Mouse (Mus musculus): ENCODE results near the gene Stxbp1. TPM values are rescaled to one million over a fixed set of nuclear protein-coding genes. Genes with fewer than 3 reads are reported as not detected.

Stxbp1 gene
- polyA plus RNA-seq, 1 experiment from 2014 or later: 22.4 TPM

GRCm38 (mm10) chr2:32867354-32867753 lies 20.3 kb upstream of the Stxbp1 start:
- Histone ChIP-seq H3K4me2 (replicated peaks; ENCODE audit: low read depth, low read length) (no peak overlapping the region), H3K4me3 (ENCODE audit: low read depth, low read length) (no peak overlapping the region), H3K36me3 (ENCODE audit: insufficient read depth, low read length) (no peaks in the 10 kb centered on the region), H3K27me3 (replicated peaks; ENCODE audit: insufficient read depth, low read length) (no peaks in the 10 kb centered on the region), H3K9me3 (ENCODE audit: low read length) (no peaks in the 10 kb centered on the region), H3K27ac (ENCODE audit: low read length) (peak overlapping the region; percentile 35; the same call in 1 of the 2 replicates), H3K9ac (replicated peaks; ENCODE audit: low read depth) (no peak overlapping the region), H3K4me1 (ENCODE audit: insufficient read depth, low read depth, low read length) (peaks cover 5% of the 10 kb centered on the region; the same call in 1 of the 2 replicates)
- 39% methylated on average over 4 of the region's 4 CpGs for WGBS
- peak; percentile 50 for ATAC-seq
- DNase-seq (ENCODE audit: low spot score): peak; percentile 71
- TF ChIP-seq EP300 (IDR thresholded peaks at IDR 0.05) (no peak), CTCF (IDR thresholded peaks at IDR 0.05) (no peak)

GRCm38 (mm10) chr2:32864755-32865154 lies 17.7 kb upstream of the Stxbp1 start:
- no peak overlapping the region for H3K27ac ChIP-seq (ENCODE audit: low read length)
- H3K4me2 ChIP-seq (replicated peaks; ENCODE audit: low read depth, low read length): no peak overlapping the region
- no peak overlapping the region for H3K4me3 ChIP-seq (ENCODE audit: low read depth, low read length)
- DNase-seq (ENCODE audit: low spot score): peak; percentile 83
- TF ChIP-seq EP300 (IDR thresholded peaks at IDR 0.05): no peak
- peak; percentile 92 for TF ChIP-seq CTCF (IDR thresholded peaks at IDR 0.05)
- H3K9ac ChIP-seq (replicated peaks; ENCODE audit: low read depth): no peak overlapping the region
- H3K27me3 ChIP-seq (replicated peaks; ENCODE audit: insufficient read depth, low read length): no peaks in the 10 kb centered on the region
- H3K9me3 ChIP-seq (ENCODE audit: low read length): no peaks in the 10 kb centered on the region
- H3K36me3 ChIP-seq (ENCODE audit: insufficient read depth, low read length): no peaks in the 10 kb centered on the region
- peaks cover 5% of the 10 kb centered on the region; the same call in 1 of the 2 replicates for H3K4me1 ChIP-seq (ENCODE audit: insufficient read depth, low read depth, low read length)
- no peak for ATAC-seq
- WGBS: 66% methylated on average over 2 of the region's 2 CpGs

GRCm38 (mm10) chr2:32863317-32863716 lies 16.3 kb upstream of the Stxbp1 start:
- no peak overlapping the region for H3K4me3 ChIP-seq (ENCODE audit: low read depth, low read length)
- 66% methylated on average over 3 of the region's 3 CpGs for WGBS
- H3K9ac ChIP-seq (replicated peaks; ENCODE audit: low read depth): no peak overlapping the region

GRCm38 (mm10) chr2:32860799-32861198 lies 13.8 kb upstream of the Stxbp1 start:
- Histone ChIP-seq H3K9me3 (ENCODE audit: low read length) (no peaks in the 10 kb centered on the region), H3K4me1 (ENCODE audit: insufficient read depth, low read depth, low read length) (no peaks in the 10 kb centered on the region), H3K4me2 (replicated peaks; ENCODE audit: low read depth, low read length) (no peak overlapping the region), H3K4me3 (ENCODE audit: low read depth, low read length) (no peak overlapping the region), H3K27ac (ENCODE audit: low read length) (no peak overlapping the region), H3K27me3 (replicated peaks; ENCODE audit: insufficient read depth, low read length) (no peaks in the 10 kb centered on the region), H3K9ac (replicated peaks; ENCODE audit: low read depth) (no peak overlapping the region), H3K36me3 (ENCODE audit: insufficient read depth, low read length) (no peaks in the 10 kb centered on the region)
- 86% methylated on average over 8 of the region's 8 CpGs for WGBS
- no peak for TF ChIP-seq CTCF (IDR thresholded peaks at IDR 0.05)
- TF ChIP-seq EP300 (IDR thresholded peaks at IDR 0.05): no peak
- DNase-seq (ENCODE audit: low spot score): no peak
- no peak for ATAC-seq

More at GRCm38 (mm10) chr2:32863317-32863716, 16.3 kb upstream of the Stxbp1 start:
- Histone ChIP-seq H3K4me1 (ENCODE audit: insufficient read depth, low read depth, low read length) (peaks cover 2% of the 10 kb centered on the region; the same call in 1 of the 2 replicates), H3K4me2 (replicated peaks; ENCODE audit: low read depth, low read length) (no peak overlapping the region), H3K27me3 (replicated peaks; ENCODE audit: insufficient read depth, low read length) (no peaks in the 10 kb centered on the region), H3K9me3 (ENCODE audit: low read length) (no peaks in the 10 kb centered on the region), H3K36me3 (ENCODE audit: insufficient read depth, low read length) (no peaks in the 10 kb centered on the region), H3K27ac (ENCODE audit: low read length) (no peak overlapping the region)
- TF ChIP-seq CTCF (IDR thresholded peaks at IDR 0.05) (no peak), EP300 (IDR thresholded peaks at IDR 0.05) (no peak)
- peak; percentile 7 for DNase-seq (ENCODE audit: low spot score)
- ATAC-seq: no peak

- Histone ChIP-seq H3K27ac (ENCODE audit: low read length) (no peak overlapping the region), H3K9me3 (ENCODE audit: low read length) (no peaks in the 10 kb centered on the region), H3K4me1 (ENCODE audit: insufficient read depth, low read depth, low read length) (no peaks in the 10 kb centered on the region), H3K27me3 (replicated peaks; ENCODE audit: insufficient read depth, low read length) (no peaks in the 10 kb centered on the region), H3K4me3 (ENCODE audit: low read depth, low read length) (no peak overlapping the region), H3K9ac (replicated peaks; ENCODE audit: low read depth) (no peak overlapping the region), H3K4me2 (replicated peaks; ENCODE audit: low read depth, low read length) (no peak overlapping the region), H3K36me3 (ENCODE audit: insufficient read depth, low read length) (no peaks in the 10 kb centered on the region)
- WGBS: 75% methylated on average over 5 of the region's 5 CpGs
- ATAC-seq: no peak
- TF ChIP-seq EP300 (IDR thresholded peaks at IDR 0.05) (no peak), CTCF (IDR thresholded peaks at IDR 0.05) (no peak)
- DNase-seq (ENCODE audit: low spot score): no peak
These were observed 12.6 kb upstream of the Stxbp1 start for GRCm38 (mm10) chr2:32859622-32860012.

- H3K36me3 ChIP-seq (ENCODE audit: insufficient read depth, low read length): no peaks in the 10 kb centered on the region
- ATAC-seq: peak; percentile 47
- no peak overlapping the region for H3K4me3 ChIP-seq (ENCODE audit: low read depth, low read length)
- H3K4me1 ChIP-seq (ENCODE audit: insufficient read depth, low read depth, low read length): no peaks in the 10 kb centered on the region
- H3K9me3 ChIP-seq (ENCODE audit: low read length): no peaks in the 10 kb centered on the region
- WGBS: 39% methylated on average over 10 of the region's 10 CpGs
- no peaks in the 10 kb centered on the region for H3K27me3 ChIP-seq (replicated peaks; ENCODE audit: insufficient read depth, low read length)
- no peak overlapping the region for H3K4me2 ChIP-seq (replicated peaks; ENCODE audit: low read depth, low read length)
- TF ChIP-seq CTCF (IDR thresholded peaks at IDR 0.05) (peak; percentile 95), EP300 (IDR thresholded peaks at IDR 0.05) (no peak)
- H3K9ac ChIP-seq (replicated peaks; ENCODE audit: low read depth): no peak overlapping the region
- H3K27ac ChIP-seq (ENCODE audit: low read length): no peak overlapping the region
- peak; percentile 71 for DNase-seq (ENCODE audit: low spot score)
These were observed 12.1 kb upstream of the Stxbp1 start for GRCm38 (mm10) chr2:32859010-32859621.
